13 mouse cellular contexts compared by ENCODE assay signal in genomic region chr7:116209926-116210631, GRCm38 (mm10).
DNase-seq lines count a peak whose midpoint lies in the region; ATAC-seq lines count a peak whose summit lies in the region.
"Had no signal": no experiment of that assay in that cellular context is flagged by ENCODE, and none has a peak within 500 bp of the region (broad histone marks: within the 10 kb centered on the region; RNA-seq: fewer than 3 reads in every experiment).

No protein-coding gene starts in this region.

- no peaks in the 10 kb centered on the region for H3K9me3 ChIP-seq in embryonic facial prominence, embryonic 11.5 days (replicated peaks; ENCODE audit: control insufficient read depth, low read length)
- no peaks in the 10 kb centered on the region for H3K9me3 ChIP-seq in hindbrain, embryonic 10.5 days
- H3K9me3 ChIP-seq in limb, embryonic 15.5 days = no peaks in the 10 kb centered on the region
- H3K9me3 ChIP-seq: megakaryocyte, embryonic 14.5 days had no signal

- peak; percentile 47 for DNase-seq in brain, adult 2 months (ENCODE audit: low read depth, low spot score)
- peak; percentile 52 for DNase-seq in embryonic facial prominence, embryonic 11.5 days (ENCODE audit: low spot score)
- no peak for DNase-seq in hindbrain, embryonic 10.5 days (ENCODE audit: low spot score)
- no peak for DNase-seq in gastrocnemius, adult 18-20 months (ENCODE audit: low spot score)
- DNase-seq in yolk sac, embryonic 10.5 days (ENCODE audit: low spot score) = no peak
- no peak for DNase-seq in lung, postnatal 10 days
- DNase-seq in embryo, embryonic 10.5 days (ENCODE audit: low spot score) = no peak
- DNase-seq: cerebellum, adult 2 months; gastrocnemius, postnatal 36 days; kidney, postnatal 14 days; lung, adult 2 months had no signal

- H3K4me3 ChIP-seq in embryonic facial prominence, embryonic 11.5 days (ENCODE audit: low read depth, low read length) = no peak overlapping the region
- no peak overlapping the region for H3K4me3 ChIP-seq in hindbrain, embryonic 10.5 days
- no peak overlapping the region for H3K4me3 ChIP-seq in limb, embryonic 15.5 days
- H3K4me3 ChIP-seq: megakaryocyte, embryonic 14.5 days had no signal

- H3K9ac ChIP-seq in embryonic facial prominence, embryonic 11.5 days (replicated peaks; ENCODE audit: low read length) = no peak overlapping the region
- no peak overlapping the region for H3K9ac ChIP-seq in limb, embryonic 15.5 days

- H3K27me3 ChIP-seq in embryonic facial prominence, embryonic 11.5 days (ENCODE audit: control insufficient read depth, insufficient read depth, low read length) = no peaks in the 10 kb centered on the region
- no peaks in the 10 kb centered on the region for H3K27me3 ChIP-seq in hindbrain, embryonic 10.5 days (ENCODE audit: insufficient read depth, poor library complexity, severe bottlenecking)
- H3K27me3 ChIP-seq in limb, embryonic 15.5 days = no peaks in the 10 kb centered on the region

- no peak overlapping the region for H3K4me2 ChIP-seq in embryonic facial prominence, embryonic 11.5 days (ENCODE audit: low read depth, low read length)
- 0 out of 2 replicates have a peak overlapping the region, but pooled peaks have one; percentile 2 for H3K4me2 ChIP-seq in limb, embryonic 15.5 days

- no peak overlapping the region for H3K27ac ChIP-seq in embryonic facial prominence, embryonic 11.5 days (replicated peaks; ENCODE audit: low read depth, low read length)
- H3K27ac ChIP-seq in hindbrain, embryonic 10.5 days = peak overlapping the region; percentile 68
- peak overlapping the region; percentile 58 for H3K27ac ChIP-seq in limb, embryonic 15.5 days

- H3K36me3 ChIP-seq in embryonic facial prominence, embryonic 11.5 days (replicated peaks; ENCODE audit: control insufficient read depth, insufficient read depth, low read depth, low read length) = no peaks in the 10 kb centered on the region
- H3K36me3 ChIP-seq in hindbrain, embryonic 10.5 days = no peaks in the 10 kb centered on the region
- no peaks in the 10 kb centered on the region for H3K36me3 ChIP-seq in limb, embryonic 15.5 days

- 0 out of 2 replicates have a peak, but pooled peaks cover 2% of the 10 kb centered on the region for H3K4me1 ChIP-seq in embryonic facial prominence, embryonic 11.5 days (ENCODE audit: control insufficient read depth, insufficient read depth, low read length)
- peaks cover 49% of the 10 kb centered on the region for H3K4me1 ChIP-seq in hindbrain, embryonic 10.5 days (replicated peaks)
- H3K4me1 ChIP-seq in limb, embryonic 15.5 days = peaks cover 15% of the 10 kb centered on the region

- no peak for ATAC-seq in embryonic facial prominence, embryonic 11.5 days (replicated peaks; ENCODE audit: insufficient number of reproducible peaks, low FRiP score, low TSS enrichment, low read depth)
- no peak for ATAC-seq in limb, embryonic 15.5 days (ENCODE audit: insufficient number of reproducible peaks, low FRiP score, low TSS enrichment, low read depth)

- WGBS in embryonic facial prominence, embryonic 11.5 days = 28% methylated on average over 10 of the region's 10 CpGs
- 15% methylated on average over 10 of the region's 10 CpGs for WGBS in hindbrain, embryonic 10.5 days
- WGBS in limb, embryonic 15.5 days = 19% methylated on average over 10 of the region's 10 CpGs

Comparison
In these comparisons a context has a peak if more than half of its experiments do, and no peak if none do; other contexts are left out.
1. DNase-seq: peak in brain, adult 2 months (single experiment) and embryonic facial prominence, embryonic 11.5 days (single experiment); none in hindbrain, embryonic 10.5 days (single experiment), gastrocnemius, adult 18-20 months (single experiment), yolk sac, embryonic 10.5 days (single experiment), lung, postnatal 10 days (single experiment) and embryo, embryonic 10.5 days (single experiment).